Mouse (Mus musculus) limb, embryonic 14.5 days (tissue): ENCODE results near the gene Dnajc8. TPM values are rescaled to one million over a fixed set of nuclear protein-coding genes. Genes with fewer than 3 reads are reported as not detected.

ENCODE experiments used
- ATAC-seq: fragments of 200-750 bp; cut with Nextera tagmentation; 2 replicates; pipeline ENCODE4 v1.8.0; 2017; ENCODE audit warnings: low read depth, moderate number of reproducible peaks, moderate TSS enrichment; ENCODE audit not compliant: low FRiP score
- DNase-seq: peaks from one replicate; pipeline ENCODE4 v3.0.0-alpha.2; 2015; ENCODE audit warnings: low spot score
- H3K27ac ChIP-seq: fragments of 300-500 bp; sonication (generic); replicated peaks from 2 replicates; pipeline ENCODE4 v1.5.1; 2014; ENCODE audit warnings: low read depth, mild to moderate bottlenecking, low read length, moderate library complexity, mixed read lengths
- H3K27me3 ChIP-seq: fragments of 300-500 bp; sonication (generic); 2 replicates; pipeline ENCODE4 v1.6.1; 2014; ENCODE audit warnings: low read length, mixed read lengths; ENCODE audit not compliant: control insufficient read depth, insufficient read depth
- H3K36me3 ChIP-seq: fragments of 300-500 bp; sonication (generic); 2 replicates; pipeline ENCODE4 v1.6.1; 2014; ENCODE audit warnings: mild to moderate bottlenecking, low read length, moderate library complexity, mixed read lengths; ENCODE audit not compliant: control insufficient read depth, insufficient read depth
- H3K4me1 ChIP-seq: fragments of 300-500 bp; sonication (generic); 2 replicates; pipeline ENCODE4 v1.6.1; 2014; ENCODE audit warnings: antibody characterized with exemption, low read length, mixed read lengths; ENCODE audit not compliant: control insufficient read depth, insufficient read depth
- H3K4me2 ChIP-seq: fragments of 300-500 bp; sonication (generic); replicated peaks from 2 replicates; pipeline ENCODE4 v1.6.1; 2014; ENCODE audit warnings: low read depth, mild to moderate bottlenecking, low read length, moderate library complexity; ENCODE audit not compliant: severe bottlenecking
- H3K4me3 ChIP-seq: fragments of 300-500 bp; sonication (generic); replicated peaks from 2 replicates; pipeline ENCODE4 v1.5.1; 2014; ENCODE audit warnings: low read length
- H3K9ac ChIP-seq: fragments of 300-500 bp; sonication (generic); 2 replicates; pipeline ENCODE4 v1.6.1; 2014; ENCODE audit warnings: mild to moderate bottlenecking, low read depth, low read length, moderate library complexity; ENCODE audit not compliant: severe bottlenecking
- H3K9me3 ChIP-seq: fragments of 300-500 bp; sonication (generic); 2 replicates; pipeline ENCODE4 v1.6.1; 2016; ENCODE audit warnings: low read length; ENCODE audit not compliant: control insufficient read depth
- POLR2A ChIP-seq: fragments of 200-500 bp; IDR thresholded peaks from 2 replicates; pipeline ENCODE4 v1.8.0; 2012; ENCODE audit warnings: inconsistent platforms, mild to moderate bottlenecking, moderate library complexity, borderline replicate concordance; ENCODE audit not compliant: insufficient read depth, insufficient read length; ENCODE audit errors: extremely low read depth
- WGBS: fragments of 180-500 bp; shearing (Covaris S2); extraction: QIAGEN DNeasy Blood & Tissue Kit; methylation state at CpG from one replicate; pipeline ENCODE4 v1.1.7; 2014; 5-methylcytosine and 5-hydroxymethylcytosine counted together
- polyA plus RNA-seq, 2 experiments: library from polyadenylated mRNA; depleted of rRNA in 1 of 2; stranded (reverse) in 1 of 2; unstranded in 1 of 2; fragments of >200 nt; fragmentation: Nextera tagmentation in 1 of 2; extraction: Ambion mirVana in 1 of 2; gene quantifications; 2 replicates each; pipeline versions ENCODE4 v1.2.1 to v1.2.3; 2012 to 2014

The Dnajc8 gene
- polyA plus RNA-seq, 2 experiments = 114 to 144 TPM

DNA sequence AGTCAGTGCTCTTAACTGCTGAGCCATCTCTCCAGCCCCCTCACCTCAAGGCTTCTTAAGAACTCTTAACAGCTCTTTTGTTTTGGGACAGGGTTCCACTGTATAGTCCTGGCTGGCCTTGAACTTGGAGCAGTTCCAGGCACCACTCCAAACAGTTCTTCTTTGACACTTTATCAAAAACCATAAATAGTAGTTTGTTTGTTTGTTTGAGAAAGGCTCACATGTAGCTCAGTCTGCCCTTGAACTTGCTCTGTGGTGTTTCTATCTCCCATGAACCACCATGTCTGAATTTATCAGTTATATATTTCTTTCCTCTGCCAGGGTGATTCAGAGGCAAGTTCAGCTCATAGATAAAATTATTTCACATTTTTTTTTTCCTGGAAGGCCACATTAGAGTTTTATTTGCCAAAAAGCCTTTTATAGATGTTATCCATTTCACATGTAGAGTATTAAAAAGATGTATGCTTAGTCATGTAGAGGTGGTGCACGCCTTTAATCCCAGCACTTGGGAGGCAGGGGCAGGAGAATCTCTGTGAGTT, 39.5 kb downstream of the Dnajc8 start:
- DNase-seq (no peak), ATAC-seq (no peak)
- Histone ChIP-seq H3K9ac (no peak overlapping the region), H3K4me3 (no peak overlapping the region), H3K4me1 (no peaks in the 10 kb centered on the region), H3K4me2 (no peak overlapping the region), H3K27ac (no peak overlapping the region), H3K9me3 (no peaks in the 10 kb centered on the region), H3K27me3 (no peaks in the 10 kb centered on the region), H3K36me3 (no peaks in the 10 kb centered on the region)
- 92% methylated on average over 1 of the region's 1 CpGs for WGBS
- TF ChIP-seq POLR2A = no peak

DNA sequence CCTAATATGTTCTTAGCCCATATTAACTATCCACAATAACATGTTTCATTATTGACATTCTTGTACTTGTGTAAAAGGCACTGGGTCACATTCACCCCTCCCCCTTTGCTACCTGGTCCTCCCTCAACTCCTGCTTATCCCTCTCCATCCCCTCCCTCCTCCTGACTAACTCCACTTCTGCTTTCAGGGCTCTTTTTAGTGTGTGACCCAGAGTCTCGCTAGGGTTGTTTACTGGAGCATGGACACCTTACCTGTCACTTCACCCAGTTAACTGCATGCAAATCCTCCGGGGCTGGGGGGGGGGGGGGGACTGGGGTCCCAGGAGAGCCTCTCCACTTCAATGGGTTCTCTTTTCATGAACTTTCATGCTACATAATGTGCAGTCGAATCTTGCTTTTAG, 48.4 kb downstream of the Dnajc8 start:
- Histone ChIP-seq H3K36me3 (no peaks in the 10 kb centered on the region), H3K9me3 (no peaks in the 10 kb centered on the region), H3K4me1 (no peaks in the 10 kb centered on the region), H3K27ac (no peak overlapping the region), H3K4me2 (no peak overlapping the region), H3K4me3 (no peak overlapping the region), H3K9ac (no peak overlapping the region), H3K27me3 (no peaks in the 10 kb centered on the region)
- ATAC-seq = no peak
- no peak for TF ChIP-seq POLR2A
- no peak for DNase-seq
- 59% methylated on average over 3 of the region's 3 CpGs for WGBS

DNA sequence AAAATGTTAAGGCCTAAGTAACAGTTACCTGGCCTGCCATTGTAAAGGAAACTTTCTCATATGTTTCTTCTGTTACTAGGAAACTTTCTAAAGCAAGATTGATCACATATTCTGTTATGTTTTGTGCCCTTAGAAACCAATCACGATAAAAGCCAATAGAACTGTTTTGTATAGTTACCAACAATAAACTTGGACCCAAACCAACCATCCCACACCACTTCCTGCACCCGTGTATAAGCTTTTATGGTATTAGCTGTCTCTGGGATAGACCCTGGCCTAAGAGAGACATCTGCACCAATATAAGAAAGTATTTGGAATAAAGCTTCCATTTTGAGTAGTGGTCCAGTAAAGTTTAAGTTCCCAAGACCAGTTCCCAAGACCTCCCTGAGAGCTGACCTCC, 49.6 kb downstream of the Dnajc8 start:
- Histone ChIP-seq H3K9ac (no peak overlapping the region), H3K4me2 (no peak overlapping the region), H3K4me1 (no peaks in the 10 kb centered on the region), H3K27ac (no peak overlapping the region), H3K27me3 (no peaks in the 10 kb centered on the region), H3K9me3 (no peaks in the 10 kb centered on the region), H3K4me3 (no peak overlapping the region), H3K36me3 (no peaks in the 10 kb centered on the region)
- no peak for ATAC-seq
- no peak for DNase-seq
- no peak for TF ChIP-seq POLR2A
- WGBS = 83% methylated on average over 2 of the region's 2 CpGs

DNA sequence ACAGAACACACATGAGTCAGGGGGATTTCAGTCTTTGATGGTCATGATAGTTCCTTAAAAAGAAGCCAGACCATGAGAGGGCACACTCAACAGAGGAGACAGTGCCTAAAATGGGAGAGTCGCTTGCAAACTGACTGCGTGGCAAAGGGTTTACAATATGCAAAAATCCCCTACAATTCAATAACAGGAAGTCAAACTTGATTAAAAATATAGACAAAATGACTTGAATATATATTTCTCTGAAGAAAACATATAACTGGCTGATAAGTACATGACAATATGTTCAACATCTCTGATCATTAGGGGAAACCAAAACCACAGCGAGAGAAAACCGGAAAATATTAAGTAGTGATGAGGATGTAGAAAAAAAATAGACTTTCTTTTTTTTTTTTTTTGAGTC, 50.9 kb downstream of the Dnajc8 start:
- Histone ChIP-seq H3K9me3 (no peaks in the 10 kb centered on the region), H3K9ac (no peak overlapping the region), H3K36me3 (no peaks in the 10 kb centered on the region), H3K4me1 (no peaks in the 10 kb centered on the region), H3K27ac (no peak overlapping the region), H3K4me3 (no peak overlapping the region), H3K4me2 (no peak overlapping the region), H3K27me3 (no peaks in the 10 kb centered on the region)
- WGBS = 96% methylated on average over 4 of the region's 4 CpGs
- no peak for TF ChIP-seq POLR2A
- ATAC-seq (no peak), DNase-seq (no peak)

DNA sequence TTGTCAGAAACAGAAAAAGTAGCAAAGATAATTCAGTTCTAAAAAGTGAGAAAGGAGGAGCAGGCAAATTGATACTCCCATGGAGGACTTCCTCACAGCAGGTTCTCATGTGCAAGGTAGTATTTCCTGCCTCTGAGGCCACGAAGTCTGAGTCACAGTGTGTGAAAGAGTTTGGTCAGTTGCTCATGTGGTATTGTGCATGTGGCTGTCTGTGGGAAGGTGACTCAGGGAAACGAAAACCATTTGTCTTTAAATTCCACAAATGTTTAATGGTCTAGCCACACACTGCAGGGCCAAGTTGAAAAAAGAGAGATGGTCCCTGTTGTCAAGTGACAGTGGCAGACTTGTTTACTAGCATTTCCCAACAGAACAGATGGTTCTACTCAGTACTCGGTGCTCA, 53.2 kb downstream of the Dnajc8 start:
- no peaks in the 10 kb centered on the region for H3K4me1 ChIP-seq

DNA sequence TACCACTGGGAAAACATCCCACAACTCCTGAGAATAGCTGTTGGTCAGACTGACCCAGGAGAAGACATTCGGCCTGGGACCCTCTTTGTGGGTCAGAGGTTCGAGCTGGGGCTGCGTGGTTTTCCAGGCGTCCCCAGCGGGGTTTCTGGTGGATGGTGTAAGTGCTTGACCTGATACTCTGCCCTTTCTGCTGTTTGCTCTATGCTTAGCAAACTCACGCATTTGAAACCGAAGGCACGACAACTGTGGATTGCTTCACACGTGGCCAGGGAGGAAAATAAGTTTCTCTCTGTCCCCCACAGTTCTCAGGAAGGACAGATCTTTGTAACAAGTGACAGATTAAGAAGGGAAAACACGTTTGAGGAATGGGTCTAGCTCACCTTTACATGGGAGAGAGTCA, 55.3 kb downstream of the Dnajc8 start:
- no peak overlapping the region for H3K4me3 ChIP-seq
- 85% methylated on average over 10 of the region's 10 CpGs for WGBS

More for the DNA sequence above, 53.2 kb downstream of the Dnajc8 start:
- Histone ChIP-seq H3K36me3 (no peaks in the 10 kb centered on the region), H3K27me3 (no peaks in the 10 kb centered on the region), H3K27ac (no peak overlapping the region), H3K9ac (no peak overlapping the region), H3K4me3 (no peak overlapping the region), H3K4me2 (no peak overlapping the region), H3K9me3 (no peaks in the 10 kb centered on the region)
- ATAC-seq (no peak), DNase-seq (no peak)
- WGBS = 72% methylated on average over 3 of the region's 3 CpGs
- no peak for TF ChIP-seq POLR2A

More for the DNA sequence above, 55.3 kb downstream of the Dnajc8 start:
- no peak for TF ChIP-seq POLR2A
- Histone ChIP-seq H3K9me3 (no peaks in the 10 kb centered on the region), H3K4me1 (no peaks in the 10 kb centered on the region), H3K4me2 (no peak overlapping the region), H3K36me3 (no peaks in the 10 kb centered on the region), H3K27ac (no peak overlapping the region), H3K9ac (no peak overlapping the region), H3K27me3 (no peaks in the 10 kb centered on the region)
- DNase-seq (no peak), ATAC-seq (no peak)
